Mouse (Mus musculus) hindbrain, embryonic 13.5 days (tissue): ENCODE data around the gene Raver1. TPM values are rescaled to one million over a fixed set of nuclear protein-coding genes. Genes with fewer than 3 reads are reported as not detected.

Source experiments
- ATAC-seq: fragments of 200-750 bp; cut with Nextera tagmentation; 2 replicates; pipeline ENCODE4 v1.8.0; 2017; ENCODE audit warnings: moderate TSS enrichment; ENCODE audit not compliant: low FRiP score
- H3K27ac ChIP-seq: fragments of 300-500 bp; sonication (generic); 2 replicates; pipeline ENCODE4 v1.5.1; 2015; ENCODE audit warnings: inconsistent platforms, mild to moderate bottlenecking, moderate library complexity
- H3K27me3 ChIP-seq: fragments of 300-500 bp; sonication (generic); 2 replicates; pipeline ENCODE4 v1.6.1; 2015; ENCODE audit warnings: mild to moderate bottlenecking, inconsistent platforms
- H3K36me3 ChIP-seq: fragments of 300-500 bp; sonication (generic); 2 replicates; pipeline ENCODE4 v1.6.1; 2015; ENCODE audit warnings: mild to moderate bottlenecking, inconsistent platforms
- H3K4me1 ChIP-seq: fragments of 300-500 bp; sonication (generic); replicated peaks from 2 replicates; pipeline ENCODE4 v1.6.1; 2015; ENCODE audit warnings: inconsistent platforms
- H3K4me2 ChIP-seq: fragments of 300-500 bp; sonication (generic); 2 replicates; pipeline ENCODE4 v1.6.1; 2015; ENCODE audit warnings: inconsistent platforms, mild to moderate bottlenecking, moderate library complexity
- H3K4me3 ChIP-seq: fragments of 300-500 bp; sonication (generic); 2 replicates; pipeline ENCODE4 v1.5.1; 2015; ENCODE audit warnings: mild to moderate bottlenecking, inconsistent platforms
- H3K9ac ChIP-seq: fragments of 300-500 bp; sonication (generic); 2 replicates; pipeline ENCODE4 v1.6.1; 2015; ENCODE audit warnings: mild to moderate bottlenecking, inconsistent platforms
- H3K9me3 ChIP-seq: fragments of 300-500 bp; sonication (generic); 2 replicates; pipeline ENCODE4 v1.6.1; 2016; ENCODE audit warnings: inconsistent platforms
- WGBS: fragments of 180-500 bp; shearing (Covaris S2); methylation state at CpG from one replicate; pipeline ENCODE4 v1.1.7; 2015; 5-methylcytosine and 5-hydroxymethylcytosine counted together
- polyA plus RNA-seq: library from polyadenylated mRNA; unstranded; fragments of >200 nt; fragmentation: Nextera tagmentation; extraction: Ambion mirVana; gene quantifications from 2 replicates; pipeline ENCODE4 v1.2.1, GENCODE M21; 2015

Raver1 gene
- polyA plus RNA-seq, 1 experiment from 2014 or later: 28.3 TPM

DNA sequence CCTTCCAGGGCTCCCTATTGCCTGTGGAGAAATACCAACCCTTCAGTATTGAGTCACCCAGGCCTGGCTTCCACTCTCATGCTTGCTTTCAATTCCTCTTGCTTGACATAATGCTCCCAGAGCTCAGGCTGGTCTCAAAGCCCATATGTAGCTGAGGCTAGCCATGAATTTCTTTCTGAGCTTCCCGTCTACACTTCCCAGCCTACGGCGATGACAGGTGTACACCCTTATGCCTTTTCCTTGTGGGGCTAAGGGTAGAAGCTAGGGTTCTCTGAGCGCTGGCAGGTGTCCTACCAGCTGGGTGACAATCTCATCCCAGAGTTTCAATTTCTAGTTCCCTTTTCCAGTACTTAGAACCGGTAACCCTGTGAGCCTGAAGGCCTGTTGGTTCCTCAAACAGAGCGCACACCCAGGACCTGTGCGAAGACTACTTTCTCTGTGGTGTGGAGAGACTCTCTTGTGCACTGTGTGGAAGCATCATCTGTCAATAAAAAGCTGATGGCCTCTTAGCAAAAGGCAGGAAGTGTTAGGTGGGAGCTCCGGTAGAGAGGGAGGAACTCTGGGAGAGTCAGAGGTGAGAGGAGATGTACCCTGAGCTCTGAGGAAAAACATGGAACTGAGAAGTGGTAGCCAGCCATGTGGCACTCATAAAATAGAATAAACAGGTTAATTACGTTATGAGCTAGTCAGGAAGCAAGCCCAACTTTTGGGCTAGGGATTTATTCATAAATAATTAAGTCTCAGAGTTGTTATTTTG is 33.9 kb upstream of the Raver1 start:
- Histone ChIP-seq H3K4me2 (no peak overlapping the region), H3K36me3 (peaks cover 77% of the 10 kb centered on the region), H3K9me3 (no peaks in the 10 kb centered on the region), H3K4me1 (peaks cover 7% of the 10 kb centered on the region), H3K9ac (no peak overlapping the region), H3K27ac (no peak overlapping the region), H3K27me3 (no peaks in the 10 kb centered on the region), H3K4me3 (no peak overlapping the region)
- ATAC-seq: no peak
- 92% methylated on average over 9 of the region's 9 CpGs for WGBS

DNA sequence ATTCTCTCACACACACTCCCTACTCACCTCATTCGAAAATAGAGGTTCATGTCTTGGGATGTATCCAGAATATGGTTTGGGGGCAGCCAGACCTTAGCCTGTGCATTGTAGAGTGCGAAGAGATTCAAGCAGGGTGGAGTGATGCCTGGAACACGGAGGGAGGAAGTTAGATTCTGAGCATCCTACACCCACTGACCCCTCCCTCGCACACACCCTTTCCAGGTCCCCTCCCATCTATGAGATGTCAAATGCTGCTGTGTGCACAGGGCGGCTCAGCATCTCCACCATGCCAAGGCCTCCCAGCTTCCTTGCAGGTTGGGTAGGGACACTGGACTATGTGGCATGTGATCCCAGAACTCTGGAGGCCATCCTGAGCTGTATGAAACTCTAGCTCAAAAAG is 33.0 kb upstream of the Raver1 start:
- no peak for ATAC-seq
- no peak overlapping the region for H3K4me3 ChIP-seq
- no peaks in the 10 kb centered on the region for H3K27me3 ChIP-seq
- WGBS: 84% methylated on average over 5 of the region's 5 CpGs
- H3K27ac ChIP-seq: no peak overlapping the region
- H3K9ac ChIP-seq: no peak overlapping the region
- peaks cover 85% of the 10 kb centered on the region for H3K36me3 ChIP-seq
- no peak overlapping the region for H3K4me2 ChIP-seq
- H3K9me3 ChIP-seq: no peaks in the 10 kb centered on the region
- H3K4me1 ChIP-seq: no peaks in the 10 kb centered on the region

DNA sequence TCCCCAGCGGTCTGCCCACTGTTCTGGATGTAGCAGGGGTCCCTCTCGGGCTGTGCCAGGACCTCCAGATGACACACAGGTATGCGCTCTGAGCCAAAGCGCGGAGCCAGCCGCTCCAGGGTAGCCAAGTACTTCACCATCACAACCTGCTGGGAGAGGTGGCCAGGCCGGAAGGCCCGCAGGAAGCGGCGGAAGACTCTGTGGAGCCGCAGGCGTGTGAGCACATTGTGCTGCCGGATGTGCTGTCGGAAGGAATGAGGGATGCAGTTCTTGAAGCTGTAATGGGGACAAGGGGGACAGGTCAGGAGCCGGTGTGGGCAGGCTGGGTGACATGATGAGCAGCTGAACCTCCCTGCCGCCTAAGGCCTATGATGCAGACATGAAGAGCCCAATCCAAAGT is 29.7 kb upstream of the Raver1 start:
- H3K36me3 ChIP-seq: peaks cover 70% of the 10 kb centered on the region
- H3K27me3 ChIP-seq: no peaks in the 10 kb centered on the region
- ATAC-seq: no peak
- H3K9me3 ChIP-seq: no peaks in the 10 kb centered on the region
- no peak overlapping the region for H3K9ac ChIP-seq
- no peak overlapping the region for H3K4me3 ChIP-seq
- 92% methylated on average over 16 of the region's 16 CpGs for WGBS
- H3K27ac ChIP-seq: no peak overlapping the region
- no peaks in the 10 kb centered on the region for H3K4me1 ChIP-seq
- H3K4me2 ChIP-seq: no peak overlapping the region

DNA sequence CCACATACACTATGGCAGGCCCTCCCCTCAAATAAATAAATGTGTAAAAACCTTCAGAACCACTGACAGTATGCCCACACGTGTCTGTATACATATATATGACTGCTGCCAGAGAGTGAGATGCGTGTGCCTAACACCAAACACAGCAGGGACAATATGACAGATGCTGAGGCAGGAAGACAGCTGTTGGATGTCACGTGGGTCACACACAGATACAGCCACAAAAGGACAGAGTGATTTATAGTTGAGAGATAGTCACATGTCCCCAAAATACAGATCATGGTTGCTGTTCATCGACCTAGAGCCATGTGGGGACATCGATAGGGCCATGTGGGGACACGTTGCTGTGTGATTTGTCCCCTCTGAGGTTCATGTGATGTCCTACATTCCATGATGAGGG is 25.3 kb upstream of the Raver1 start:
- no peak for ATAC-seq
- Histone ChIP-seq H3K9ac (no peak overlapping the region), H3K36me3 (peaks cover 49% of the 10 kb centered on the region), H3K9me3 (no peaks in the 10 kb centered on the region), H3K4me2 (no peak overlapping the region), H3K4me1 (no peaks in the 10 kb centered on the region), H3K27ac (no peak overlapping the region), H3K27me3 (no peaks in the 10 kb centered on the region), H3K4me3 (no peak overlapping the region)
- 81% methylated on average over 6 of the region's 6 CpGs for WGBS

DNA sequence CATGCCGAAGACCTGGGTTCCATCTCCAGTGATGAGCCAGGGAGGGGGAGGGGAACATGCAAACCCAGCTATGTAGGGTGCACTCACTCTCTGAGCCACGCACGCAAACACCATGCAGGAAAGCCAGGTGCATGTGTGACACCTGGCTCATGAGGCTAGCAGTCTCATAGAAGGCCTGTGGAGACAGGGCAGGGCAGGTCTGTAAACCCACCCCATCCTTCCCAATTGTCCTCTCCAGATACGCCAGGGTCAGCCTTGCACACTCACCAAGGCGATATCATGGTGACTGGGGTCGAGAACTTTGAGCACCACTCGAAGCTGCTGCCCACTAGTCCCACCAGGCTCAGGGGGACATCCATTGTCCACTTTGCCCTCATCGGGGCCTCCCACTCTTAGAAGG is 23.3 kb upstream of the Raver1 start:
- Histone ChIP-seq H3K27ac (no peak overlapping the region), H3K9ac (no peak overlapping the region), H3K9me3 (no peaks in the 10 kb centered on the region), H3K36me3 (peaks cover 32% of the 10 kb centered on the region), H3K4me3 (no peak overlapping the region), H3K27me3 (no peaks in the 10 kb centered on the region), H3K4me1 (no peaks in the 10 kb centered on the region), H3K4me2 (no peak overlapping the region)
- WGBS: 93% methylated on average over 8 of the region's 8 CpGs
- ATAC-seq: no peak

DNA sequence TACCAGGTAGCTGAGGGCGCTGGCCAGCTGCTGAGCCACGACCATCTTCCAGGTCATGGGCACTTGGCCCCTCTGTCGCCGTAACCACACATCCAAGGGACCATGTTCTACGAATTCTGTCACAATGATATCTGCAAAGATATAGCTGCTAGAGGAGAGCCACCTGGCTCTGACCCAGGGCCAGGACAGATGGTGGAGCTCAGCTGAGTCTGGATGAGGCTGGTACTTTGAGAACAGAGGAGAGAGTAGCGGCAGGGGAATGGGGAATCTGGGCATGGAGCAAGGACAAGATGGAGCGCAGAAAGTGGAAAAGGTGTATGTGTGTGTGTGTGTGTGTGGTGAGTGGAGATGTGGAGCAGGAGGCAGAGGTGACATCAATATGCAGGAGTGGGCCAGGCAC is 22.4 kb upstream of the Raver1 start:
- H3K4me3 ChIP-seq: no peak overlapping the region
- H3K36me3 ChIP-seq: peaks cover 32% of the 10 kb centered on the region
- no peaks in the 10 kb centered on the region for H3K4me1 ChIP-seq
- H3K27ac ChIP-seq: no peak overlapping the region
- no peak overlapping the region for H3K4me2 ChIP-seq
- no peaks in the 10 kb centered on the region for H3K27me3 ChIP-seq
- ATAC-seq: no peak
- H3K9me3 ChIP-seq: no peaks in the 10 kb centered on the region
- no peak overlapping the region for H3K9ac ChIP-seq
- 93% methylated on average over 7 of the region's 7 CpGs for WGBS

DNA sequence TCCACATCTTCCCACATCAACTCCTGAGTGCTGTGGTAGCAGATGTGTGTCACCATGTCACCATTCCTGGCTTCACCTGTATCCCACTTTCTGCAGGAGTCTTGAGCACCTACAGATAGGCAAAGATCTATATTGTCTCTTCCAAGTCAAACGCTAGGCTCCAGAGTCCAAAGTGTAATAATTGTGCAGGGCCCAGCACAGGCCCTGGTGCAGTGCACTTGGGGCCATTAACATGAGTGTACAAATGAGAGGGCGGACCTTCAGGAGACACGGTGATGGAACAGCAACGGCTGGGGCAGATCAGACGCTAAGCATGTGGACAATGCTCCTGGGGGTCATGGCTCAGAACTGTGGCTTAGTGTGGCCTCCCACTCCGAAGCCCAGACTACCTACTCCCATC is 21.9 kb upstream of the Raver1 start:
- no peak for ATAC-seq
- Histone ChIP-seq H3K4me3 (no peak overlapping the region), H3K27ac (no peak overlapping the region), H3K36me3 (peaks cover 37% of the 10 kb centered on the region), H3K9ac (no peak overlapping the region), H3K4me1 (no peaks in the 10 kb centered on the region), H3K4me2 (no peak overlapping the region), H3K27me3 (no peaks in the 10 kb centered on the region), H3K9me3 (no peaks in the 10 kb centered on the region)
- WGBS: 93% methylated on average over 6 of the region's 6 CpGs

DNA sequence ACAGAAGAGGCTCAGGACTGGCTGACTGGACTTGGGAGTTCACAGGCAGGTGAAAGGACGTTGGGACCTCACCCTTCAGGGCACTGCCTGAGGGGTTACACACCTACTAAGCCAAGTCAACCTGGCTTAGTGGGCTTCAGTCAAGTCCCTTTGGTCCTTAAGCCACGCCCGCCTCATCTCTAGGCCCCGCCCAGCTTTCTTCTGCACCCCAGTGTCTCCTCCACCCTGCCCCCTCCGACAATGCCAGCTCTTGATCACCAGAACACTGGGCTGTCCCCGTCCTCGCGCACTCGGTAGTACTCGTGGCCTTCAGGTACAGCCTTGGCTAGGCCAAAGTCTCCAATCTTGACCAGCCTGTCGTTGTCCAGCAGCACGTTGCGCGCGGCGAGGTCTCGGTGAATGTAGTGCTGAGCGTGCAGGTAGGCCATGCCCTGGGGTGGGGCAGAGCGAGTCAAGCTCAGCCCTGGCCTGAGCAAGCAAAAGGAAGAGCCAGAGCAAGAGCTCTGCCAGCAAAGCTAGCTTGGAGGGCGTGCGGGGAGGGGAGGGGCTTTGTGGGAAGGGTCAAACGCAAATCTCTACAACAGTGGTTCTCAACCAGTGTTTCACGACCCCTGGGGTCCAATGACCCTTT is 15.9 kb upstream of the Raver1 start:
- H3K9ac ChIP-seq: no peak overlapping the region
- H3K4me3 ChIP-seq: no peak overlapping the region
- no peak overlapping the region for H3K27ac ChIP-seq
- H3K9me3 ChIP-seq: no peaks in the 10 kb centered on the region
- no peak for ATAC-seq
- no peak overlapping the region for H3K4me2 ChIP-seq
- peaks cover 46% of the 10 kb centered on the region for H3K36me3 ChIP-seq
- H3K4me1 ChIP-seq: no peaks in the 10 kb centered on the region
- H3K27me3 ChIP-seq: no peaks in the 10 kb centered on the region
- WGBS: 49% methylated on average over 23 of the region's 23 CpGs

DNA sequence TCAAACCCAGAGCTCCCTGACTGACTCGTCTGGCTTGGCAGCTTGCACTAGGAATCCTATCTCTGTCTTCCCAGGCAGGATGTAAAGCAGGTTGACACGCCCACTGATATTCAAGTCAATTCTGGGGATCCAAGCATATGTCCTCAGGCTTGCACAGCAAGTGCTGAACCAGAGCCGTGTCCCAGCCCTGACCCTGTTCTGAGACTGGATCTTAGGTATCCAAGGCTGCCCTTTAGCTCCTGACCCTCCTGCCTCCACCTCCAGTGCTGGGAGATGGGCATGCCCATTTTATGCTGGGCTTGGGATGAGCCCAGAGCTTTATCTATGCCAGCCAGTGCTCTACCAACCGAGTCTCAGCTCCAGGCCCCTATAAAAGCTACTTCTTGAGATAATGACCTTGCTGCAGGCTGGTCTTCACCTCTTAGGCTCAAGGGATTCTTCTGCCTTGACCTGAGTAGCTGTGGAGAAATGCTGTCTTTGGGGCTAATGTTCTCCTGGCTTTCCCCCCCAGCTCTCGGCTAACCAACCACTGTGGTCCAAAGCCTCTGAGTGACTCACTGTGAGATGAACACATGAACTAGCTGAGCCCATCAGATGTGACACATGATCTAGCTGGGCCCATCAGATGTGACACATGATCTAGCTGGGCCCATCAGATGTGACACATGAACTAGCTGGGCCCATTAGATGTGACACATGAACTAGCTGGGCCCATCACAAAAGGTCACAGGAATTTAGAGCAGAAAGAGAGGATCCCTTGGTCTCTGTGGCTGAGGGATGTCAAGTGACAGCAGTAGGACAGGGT is 14.2 kb upstream of the Raver1 start:
- no peak overlapping the region for H3K4me2 ChIP-seq
- H3K4me3 ChIP-seq: no peak overlapping the region
- peaks cover 53% of the 10 kb centered on the region for H3K36me3 ChIP-seq
- no peak overlapping the region for H3K27ac ChIP-seq
- WGBS: 91% methylated on average over 5 of the region's 5 CpGs
- no peaks in the 10 kb centered on the region for H3K27me3 ChIP-seq
- H3K4me1 ChIP-seq: no peaks in the 10 kb centered on the region
- no peak overlapping the region for H3K9ac ChIP-seq
- H3K9me3 ChIP-seq: no peaks in the 10 kb centered on the region
- no peak for ATAC-seq

DNA sequence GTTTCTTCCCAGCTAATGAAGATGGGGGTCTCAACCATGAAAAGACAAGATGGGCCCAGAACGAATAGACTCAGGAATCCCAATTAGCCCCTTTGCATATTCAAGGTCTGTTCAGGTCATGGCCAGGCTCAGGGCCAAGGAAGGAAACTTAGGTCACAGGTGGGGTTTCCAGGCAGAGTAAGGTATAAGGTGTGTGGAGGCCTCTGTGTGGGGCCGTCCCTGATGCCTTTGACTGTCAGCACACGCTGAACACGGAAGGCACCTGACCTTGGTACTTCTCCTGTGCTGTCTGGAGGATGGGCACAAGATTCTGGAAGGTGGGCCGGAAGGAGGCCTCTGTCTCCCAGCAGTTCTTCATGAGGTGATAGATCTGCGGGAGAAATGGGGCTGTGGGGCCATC is 13.0 kb upstream of the Raver1 start:
- H3K4me3 ChIP-seq: no peak overlapping the region
- no peak overlapping the region for H3K4me2 ChIP-seq
- 87% methylated on average over 6 of the region's 6 CpGs for WGBS
- H3K27ac ChIP-seq: no peak overlapping the region
- H3K27me3 ChIP-seq: no peaks in the 10 kb centered on the region
- H3K36me3 ChIP-seq: peaks cover 48% of the 10 kb centered on the region
- ATAC-seq: no peak
- H3K4me1 ChIP-seq: peaks cover 8% of the 10 kb centered on the region; the same call in 1 of the 2 replicates
- peak overlapping the region; percentile 49; the same call in 1 of the 2 replicates for H3K9ac ChIP-seq
- no peaks in the 10 kb centered on the region for H3K9me3 ChIP-seq

DNA sequence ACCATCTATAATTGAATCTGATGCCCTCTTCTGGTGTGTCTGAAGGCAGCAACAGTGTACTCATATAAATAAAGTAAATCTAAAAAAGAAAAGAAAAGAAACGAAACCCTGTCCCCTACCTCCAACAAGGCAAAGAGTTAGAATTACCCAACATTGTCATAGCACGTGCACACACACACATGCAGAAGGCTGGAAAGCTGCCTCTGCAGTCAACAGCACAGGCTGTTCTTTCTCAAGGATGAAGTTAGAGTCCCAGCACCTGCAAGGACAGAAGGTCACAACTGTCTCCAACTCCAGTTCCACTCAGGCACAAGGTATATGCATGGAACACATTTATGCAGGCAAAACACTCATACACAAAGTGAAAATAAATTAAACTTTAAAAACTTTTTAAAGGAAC is 10.3 kb upstream of the Raver1 start:
- no peak overlapping the region for H3K9ac ChIP-seq
- H3K27me3 ChIP-seq: no peaks in the 10 kb centered on the region
- peaks cover 29% of the 10 kb centered on the region for H3K36me3 ChIP-seq
- no peaks in the 10 kb centered on the region for H3K9me3 ChIP-seq
- H3K4me3 ChIP-seq: no peak overlapping the region
- 93% methylated on average over 2 of the region's 2 CpGs for WGBS
- H3K27ac ChIP-seq: no peak overlapping the region
- ATAC-seq: no peak
- peaks cover 8% of the 10 kb centered on the region; the same call in 1 of the 2 replicates for H3K4me1 ChIP-seq
- H3K4me2 ChIP-seq: no peak overlapping the region

DNA sequence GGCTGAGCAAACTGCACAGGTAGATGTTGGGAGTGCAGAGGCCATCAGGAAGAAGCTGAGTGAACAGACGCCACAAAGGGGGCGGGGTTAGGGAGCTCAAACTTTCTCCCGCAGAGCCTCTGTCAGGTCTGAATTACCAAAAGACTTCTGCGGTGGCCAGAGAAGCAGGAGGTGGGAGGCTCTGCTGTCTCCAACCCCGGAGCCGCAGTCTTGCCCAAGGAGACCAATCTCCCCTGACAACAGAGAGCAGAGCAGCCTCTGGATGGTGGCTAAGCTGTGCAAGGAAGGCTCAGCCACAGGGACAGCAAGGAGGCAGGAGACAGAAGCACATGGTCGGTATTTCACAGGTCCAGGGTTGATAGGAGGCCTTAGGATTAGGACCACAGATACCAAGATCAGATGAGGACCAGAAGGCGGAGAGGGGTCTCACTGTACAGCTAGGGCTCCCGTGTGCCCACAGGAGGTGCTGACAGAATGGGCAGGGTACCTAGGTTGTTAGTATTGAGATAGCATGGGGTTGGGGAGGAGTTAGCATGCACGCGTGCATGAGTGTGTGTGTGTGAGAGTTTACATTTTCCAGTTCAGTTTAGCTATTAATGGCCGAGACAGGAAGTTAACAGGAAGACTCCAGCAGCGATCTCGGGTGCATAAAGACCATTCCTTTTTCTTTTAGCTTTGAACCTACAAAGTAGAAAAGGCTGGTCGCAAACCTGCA is 8.8 kb upstream of the Raver1 start:
- peaks cover 8% of the 10 kb centered on the region; the same call in 1 of the 2 replicates for H3K4me1 ChIP-seq
- H3K9ac ChIP-seq: peak overlapping the region; percentile 14; the same call in 1 of the 2 replicates
- 0 out of 2 replicates have a peak, but pooled peaks have one; percentile 32 for ATAC-seq
- H3K27ac ChIP-seq: no peak overlapping the region
- no peaks in the 10 kb centered on the region for H3K9me3 ChIP-seq
- H3K4me2 ChIP-seq: 0 out of 2 replicates have a peak overlapping the region, but pooled peaks have one; percentile 13
- H3K27me3 ChIP-seq: no peaks in the 10 kb centered on the region
- H3K4me3 ChIP-seq: no peak overlapping the region
- 49% methylated on average over 15 of the region's 15 CpGs for WGBS
- H3K36me3 ChIP-seq: peaks cover 21% of the 10 kb centered on the region
